Mouse (Mus musculus) monocyte, adult 59 days (primary cell): Measurements from ENCODE around the gene Atxn1. TPM values are rescaled to one million over a fixed set of nuclear protein-coding genes. Genes with fewer than 3 reads are reported as not detected.

Experiments used
- total RNA-seq, 2 experiments: library from RNA; stranded (reverse); gene quantifications; one replicate each; pipeline ENCODE4 v1.2.4; 2023

The Atxn1 gene
- total RNA-seq = 10 to 100 TPM; 17.7 to 19.0 TPM

GRCm38 (mm10) chr13:45964853-45965593, at the start of gene Atxn1:
Gene Atxn1, minus strand, starts transcription at chr13:45965008.

GRCm38 (mm10) chr13:45507274-45508229, 457.3 kb downstream of the Atxn1 start, which contains the start of gene Gmpr:
Gene Gmpr, plus strand, starts transcription at chr13:45507444.

